Mouse (Mus musculus) neural tube, embryonic 13.5 days (tissue): Measurements from ENCODE around the gene Hmgn1. TPM values are rescaled to one million over a fixed set of nuclear protein-coding genes. Genes with fewer than 3 reads are reported as not detected.

ENCODE experiments used
- ATAC-seq: fragments of 200-750 bp; cut with Nextera tagmentation; 2 replicates; pipeline ENCODE4 v1.8.0; 2017; ENCODE audit warnings: low read depth, mild to moderate bottlenecking, moderate TSS enrichment, moderate library complexity
- H3K27ac ChIP-seq: fragments of 300-500 bp; sonication (generic); replicated peaks from 2 replicates; pipeline ENCODE4 v1.5.1; 2015; ENCODE audit warnings: moderate library complexity, mild to moderate bottlenecking, inconsistent platforms
- H3K27me3 ChIP-seq: fragments of 300-500 bp; sonication (generic); 2 replicates; pipeline ENCODE4 v1.6.1; 2015; ENCODE audit warnings: mild to moderate bottlenecking, inconsistent platforms
- H3K36me3 ChIP-seq: fragments of 300-500 bp; sonication (generic); 2 replicates; pipeline ENCODE4 v1.6.1; 2015; ENCODE audit warnings: mild to moderate bottlenecking, inconsistent platforms
- H3K4me1 ChIP-seq: fragments of 300-500 bp; sonication (generic); replicated peaks from 2 replicates; pipeline ENCODE4 v1.6.1; 2015; ENCODE audit warnings: inconsistent platforms
- H3K4me2 ChIP-seq: fragments of 300-500 bp; sonication (generic); 2 replicates; pipeline ENCODE4 v1.6.1; 2015; ENCODE audit warnings: inconsistent platforms, mild to moderate bottlenecking, moderate library complexity
- H3K4me3 ChIP-seq: fragments of 300-500 bp; sonication (generic); 2 replicates; pipeline ENCODE4 v1.5.1; 2015; ENCODE audit warnings: mild to moderate bottlenecking, inconsistent platforms
- H3K9ac ChIP-seq: fragments of 300-500 bp; sonication (generic); 2 replicates; pipeline ENCODE4 v1.6.1; 2015; ENCODE audit warnings: moderate library complexity, mild to moderate bottlenecking, inconsistent platforms
- H3K9me3 ChIP-seq: fragments of 300-500 bp; sonication (generic); 2 replicates; pipeline ENCODE4 v1.6.1; 2016; ENCODE audit warnings: inconsistent platforms
- WGBS: fragments of 180-500 bp; shearing (Covaris S2); methylation state at CpG from one replicate; pipeline ENCODE4 v1.1.7; 2015; 5-methylcytosine and 5-hydroxymethylcytosine counted together
- polyA plus RNA-seq: library from polyadenylated mRNA; unstranded; fragments of >200 nt; fragmentation: Nextera tagmentation; extraction: Ambion mirVana; gene quantifications from 2 replicates; pipeline ENCODE4 v1.2.1, GENCODE M21; 2015

Gene Hmgn1
- polyA plus RNA-seq: 441 and 519 TPM in 2 replicates

GRCm38 (mm10) chr16:96127657-96128344, at the start of gene Hmgn1:
Gene Hmgn1 (minus strand): TSS chr16:96127729.
- H3K27me3 ChIP-seq: no peaks in the 10 kb centered on the region
- peaks cover 37% of the 10 kb centered on the region for H3K36me3 ChIP-seq
- peak; percentile 98 for ATAC-seq
- WGBS: under 1% methylated on average over 69 of the region's 72 CpGs
- peaks cover 40% of the 10 kb centered on the region for H3K4me1 ChIP-seq
- peak within 1 kb of the TSS; percentile 99 for H3K27ac ChIP-seq
- peak within 1 kb of the TSS; percentile 96 for H3K4me3 ChIP-seq
- peak within 1 kb of the TSS; percentile 99 for H3K9ac ChIP-seq
- H3K4me2 ChIP-seq: peak within 1 kb of the TSS; percentile 90
- H3K9me3 ChIP-seq: no peaks in the 10 kb centered on the region

- Histone ChIP-seq H3K4me1 (peaks cover 7% of the 10 kb centered on the region; the same call in 1 of the 2 replicates), H3K36me3 (no peaks in the 10 kb centered on the region; the same call in 1 of the 2 replicates), H3K27ac (no peak overlapping the region), H3K9me3 (no peaks in the 10 kb centered on the region), H3K9ac (no peak overlapping the region), H3K27me3 (no peaks in the 10 kb centered on the region), H3K4me3 (no peak overlapping the region), H3K4me2 (no peak overlapping the region)
- WGBS: 51% methylated on average over 2 of the region's 2 CpGs
- no peak for ATAC-seq
These were observed 47.9 kb upstream of the Hmgn1 start for GRCm38 (mm10) chr16:96175399-96175798.

DNA sequence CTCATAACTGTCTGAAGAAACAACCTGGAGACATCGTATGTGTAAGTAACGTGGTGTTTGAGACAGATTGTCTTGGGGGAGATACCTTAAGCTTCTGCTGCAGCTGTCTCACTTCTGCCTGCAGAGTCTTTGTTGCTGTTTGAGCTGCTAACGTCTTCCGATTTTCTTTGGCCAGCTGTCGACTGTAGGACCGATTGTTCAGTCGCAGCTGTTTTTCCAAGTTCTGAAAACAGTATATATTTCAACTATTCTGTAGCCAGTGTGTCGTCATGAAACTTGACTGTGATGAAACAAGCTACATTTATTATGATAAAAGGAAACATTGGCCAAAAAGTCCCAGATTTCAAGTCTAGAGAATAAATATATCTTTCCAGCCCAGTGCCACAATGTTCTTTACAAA, 46.1 kb upstream of the Hmgn1 start:
- Histone ChIP-seq H3K9ac (no peak overlapping the region), H3K36me3 (no peaks in the 10 kb centered on the region), H3K4me1 (peaks cover 7% of the 10 kb centered on the region; the same call in 1 of the 2 replicates), H3K27me3 (no peaks in the 10 kb centered on the region), H3K4me3 (no peak overlapping the region), H3K9me3 (no peaks in the 10 kb centered on the region), H3K4me2 (no peak overlapping the region), H3K27ac (no peak overlapping the region)
- 72% methylated on average over 8 of the region's 8 CpGs for WGBS
- ATAC-seq: no peak

DNA sequence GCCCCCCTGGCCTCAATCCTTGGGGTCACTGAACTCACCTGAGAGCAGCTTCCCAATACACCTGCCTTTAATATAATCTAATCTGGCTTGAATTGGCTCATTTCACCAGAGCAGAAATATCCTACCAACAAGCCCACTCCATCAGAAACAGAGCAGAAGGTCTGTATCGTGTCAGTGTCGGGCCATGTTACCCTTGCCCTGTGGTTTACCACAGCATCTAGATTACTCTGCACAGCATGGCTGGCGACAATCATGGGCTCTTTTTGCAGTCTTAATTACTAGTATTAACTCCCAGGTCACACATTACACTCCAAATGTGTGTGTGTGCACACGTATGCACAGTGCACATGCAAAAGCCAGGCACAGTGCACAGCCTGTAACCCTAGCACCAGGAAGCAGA, 41.3 kb upstream of the Hmgn1 start:
- Histone ChIP-seq H3K4me2 (no peak overlapping the region), H3K36me3 (no peaks in the 10 kb centered on the region), H3K9ac (no peak overlapping the region), H3K9me3 (no peaks in the 10 kb centered on the region), H3K27ac (no peak overlapping the region), H3K27me3 (no peaks in the 10 kb centered on the region), H3K4me1 (no peaks in the 10 kb centered on the region), H3K4me3 (no peak overlapping the region)
- ATAC-seq: no peak
- WGBS: 91% methylated on average over 4 of the region's 4 CpGs

- Histone ChIP-seq H3K27me3 (no peaks in the 10 kb centered on the region), H3K9ac (no peak overlapping the region), H3K4me3 (no peak overlapping the region), H3K4me2 (no peak overlapping the region), H3K9me3 (no peaks in the 10 kb centered on the region), H3K4me1 (no peaks in the 10 kb centered on the region), H3K27ac (no peak overlapping the region), H3K36me3 (no peaks in the 10 kb centered on the region)
- WGBS: 84% methylated on average over 4 of the region's 4 CpGs
- ATAC-seq: no peak
These were observed 38.3 kb upstream of the Hmgn1 start for GRCm38 (mm10) chr16:96165723-96166264.

- WGBS: 89% methylated on average over 4 of the region's 4 CpGs
- Histone ChIP-seq H3K4me1 (peaks cover 35% of the 10 kb centered on the region), H3K4me2 (no peak overlapping the region), H3K27me3 (no peaks in the 10 kb centered on the region), H3K9me3 (no peaks in the 10 kb centered on the region), H3K9ac (no peak overlapping the region), H3K4me3 (no peak overlapping the region), H3K36me3 (no peaks in the 10 kb centered on the region), H3K27ac (no peak overlapping the region)
- no peak for ATAC-seq
These were observed 33.8 kb upstream of the Hmgn1 start for GRCm38 (mm10) chr16:96161336-96161735.

DNA sequence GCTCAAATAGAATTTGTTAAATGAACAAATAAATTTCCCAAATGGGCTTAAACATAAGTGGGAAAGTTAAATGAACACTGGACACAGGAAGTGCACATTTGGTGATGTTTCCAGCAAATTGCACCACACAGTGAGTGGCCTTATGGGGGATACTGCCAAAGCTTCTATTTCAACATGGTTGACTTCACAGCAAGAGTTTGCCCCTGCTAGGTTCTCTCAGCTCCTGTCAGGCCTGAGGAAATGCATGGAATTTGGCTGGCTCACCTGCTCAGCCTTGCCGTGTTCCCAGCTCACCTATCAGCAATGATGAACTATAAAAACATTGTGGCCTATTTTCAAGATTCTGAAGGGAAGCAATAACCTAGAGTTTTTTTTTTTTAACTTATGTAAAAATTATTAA, 33.4 kb upstream of the Hmgn1 start:
- H3K9me3 ChIP-seq: no peaks in the 10 kb centered on the region
- 89% methylated on average over 1 of the region's 1 CpGs for WGBS
- no peak overlapping the region for H3K27ac ChIP-seq
- H3K36me3 ChIP-seq: 0 out of 2 replicates have a peak, but pooled peaks cover 4% of the 10 kb centered on the region
- H3K4me2 ChIP-seq: no peak overlapping the region
- peaks cover 39% of the 10 kb centered on the region for H3K4me1 ChIP-seq
- no peak overlapping the region for H3K9ac ChIP-seq
- H3K4me3 ChIP-seq: no peak overlapping the region
- H3K27me3 ChIP-seq: no peaks in the 10 kb centered on the region
- no peak for ATAC-seq

DNA sequence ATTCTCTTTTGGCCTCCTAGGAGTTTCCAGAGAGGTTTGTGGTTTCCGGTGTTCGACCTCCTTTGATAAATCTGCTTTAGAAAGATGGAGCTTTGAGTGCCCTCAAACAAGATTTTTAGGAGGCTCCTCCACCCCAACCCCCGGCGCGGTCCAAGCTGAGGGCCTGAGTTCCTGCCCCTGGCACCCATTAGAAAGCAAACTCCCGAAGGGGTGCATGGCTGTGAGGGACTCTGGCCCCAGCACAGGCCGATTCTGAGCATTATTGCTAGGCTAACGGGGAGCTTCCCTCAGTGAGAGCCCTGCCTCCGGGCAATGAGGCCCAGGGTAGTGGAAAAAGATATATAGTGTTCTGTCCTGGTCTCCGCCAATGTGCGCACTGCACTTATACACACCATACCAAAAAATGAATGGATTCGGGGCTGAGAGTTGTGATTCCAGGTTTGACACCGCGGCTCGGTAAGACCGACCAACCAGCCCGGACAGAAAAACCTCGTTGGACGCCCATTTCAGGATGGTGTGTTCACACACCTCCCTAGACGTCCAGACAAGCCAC, 32.3 kb upstream of the Hmgn1 start:
- H3K9me3 ChIP-seq: no peaks in the 10 kb centered on the region
- no peaks in the 10 kb centered on the region for H3K27me3 ChIP-seq
- H3K4me1 ChIP-seq: peaks cover 40% of the 10 kb centered on the region
- ATAC-seq: no peak; the same call in 1 of the 2 replicates
- H3K36me3 ChIP-seq: 0 out of 2 replicates have a peak, but pooled peaks cover 6% of the 10 kb centered on the region
- H3K9ac ChIP-seq: peak overlapping the region; percentile 81
- H3K4me3 ChIP-seq: peak overlapping the region; percentile 50
- H3K27ac ChIP-seq: peak overlapping the region; percentile 85
- 77% methylated on average over 20 of the region's 20 CpGs for WGBS
- H3K4me2 ChIP-seq: peak overlapping the region; percentile 88

GRCm38 (mm10) chr16:96159091-96159731, 31.7 kb upstream of the Hmgn1 start:
- under 1% methylated on average over 65 of the region's 67 CpGs for whole genome bisulfite sequencing
- peak overlapping the region; percentile 85 for H3K27ac ChIP-seq
- H3K4me2 ChIP-seq: peak overlapping the region; percentile 88
- H3K4me1 ChIP-seq: peaks cover 40% of the 10 kb centered on the region
- no peaks in the 10 kb centered on the region for H3K27me3 ChIP-seq
- peaks cover 13% of the 10 kb centered on the region; the same call in 1 of the 2 replicates for H3K36me3 ChIP-seq
- peak; percentile 68 for ATAC-seq
- H3K9me3 ChIP-seq: no peaks in the 10 kb centered on the region
- peak overlapping the region; percentile 50 for H3K4me3 ChIP-seq
- H3K9ac ChIP-seq: peak overlapping the region; percentile 81

DNA sequence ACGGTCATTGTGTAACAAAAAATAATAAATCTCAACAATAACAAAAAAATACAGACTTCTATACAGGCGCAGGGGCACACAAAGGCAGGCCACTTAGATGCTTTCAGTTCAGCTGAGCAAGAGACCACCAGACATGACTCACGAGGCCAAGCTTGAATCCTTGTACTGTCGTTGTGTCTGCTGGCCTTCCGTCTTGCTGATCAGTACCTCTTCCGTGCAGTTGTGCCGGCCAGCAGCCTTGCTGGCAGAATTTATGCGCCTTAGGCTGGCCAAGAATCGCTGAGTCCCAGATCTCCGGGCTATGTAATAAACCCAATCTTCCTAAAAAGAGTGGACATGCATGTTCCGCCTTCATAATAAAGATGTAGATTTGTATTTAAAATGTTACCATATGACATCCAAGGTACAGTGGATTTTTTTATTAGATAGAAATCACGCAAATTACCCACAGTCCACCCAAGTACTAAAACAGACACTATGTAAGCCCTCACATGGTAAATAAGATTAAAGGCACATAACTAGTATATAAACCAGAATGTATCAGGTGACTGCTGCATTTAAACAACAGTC, 31.1 kb upstream of the Hmgn1 start:
- ATAC-seq: no peak
- WGBS: 40% methylated on average over 12 of the region's 12 CpGs
- Histone ChIP-seq H3K4me1 (peaks cover 40% of the 10 kb centered on the region), H3K9me3 (no peaks in the 10 kb centered on the region), H3K9ac (peak overlapping the region; percentile 81), H3K27me3 (no peaks in the 10 kb centered on the region), H3K4me2 (peak overlapping the region; percentile 88), H3K36me3 (peaks cover 19% of the 10 kb centered on the region), H3K4me3 (peak overlapping the region; percentile 50), H3K27ac (0 out of 2 replicates have a peak overlapping the region, but pooled peaks have one; percentile 85)

- Histone ChIP-seq H3K9me3 (no peaks in the 10 kb centered on the region), H3K36me3 (peaks cover 33% of the 10 kb centered on the region), H3K27me3 (no peaks in the 10 kb centered on the region), H3K4me3 (no peak overlapping the region), H3K9ac (no peak overlapping the region), H3K4me1 (peaks cover 40% of the 10 kb centered on the region), H3K27ac (peak overlapping the region; percentile 42), H3K4me2 (no peak overlapping the region)
- ATAC-seq: no peak; the same call in 1 of the 2 replicates
- 77% methylated on average over 11 of the region's 11 CpGs for WGBS
These were observed 29.6 kb upstream of the Hmgn1 start for GRCm38 (mm10) chr16:96157171-96157570.

GRCm38 (mm10) chr16:96156019-96156418, 28.5 kb upstream of the Hmgn1 start:
- no peak for ATAC-seq
- WGBS: 85% methylated on average over 8 of the region's 8 CpGs

More at GRCm38 (mm10) chr16:96156019-96156418, 28.5 kb upstream of the Hmgn1 start:
- Histone ChIP-seq H3K9me3 (no peaks in the 10 kb centered on the region), H3K4me2 (no peak overlapping the region), H3K4me3 (no peak overlapping the region), H3K36me3 (peaks cover 35% of the 10 kb centered on the region), H3K27ac (no peak overlapping the region), H3K9ac (no peak overlapping the region), H3K4me1 (peaks cover 40% of the 10 kb centered on the region), H3K27me3 (no peaks in the 10 kb centered on the region)
